Mouse (Mus musculus): ENCODE results near the gene Tph2.

- no peak for TF ChIP-seq CTCF (IDR thresholded peaks at IDR 0.05)
- TF ChIP-seq POLR2A (IDR thresholded peaks at IDR 0.05; ENCODE audit: insufficient read depth, low read depth, low read length) = no peak
- no peak for TF ChIP-seq EP300 (IDR thresholded peaks at IDR 0.05; ENCODE audit: insufficient read depth, low read depth, low read length)
Observed at GRCm38 (mm10) chr10:115069123-115069911, 115.5 kb downstream of the Tph2 start.

Measured in heart, adult 2 months (tissue).